Mouse (Mus musculus) embryo, embryonic 10 days (tissue): ENCODE measurements around the gene Nek8.
"Not testable (repeated sequence)": the region's sequence is repeated elsewhere in the genome, so short reads cannot be mapped to it uniquely, and the experiment has no call there.

Experiments used
- DNase-seq: peaks from one replicate; pipeline ENCODE4 v3.0.0-alpha.2; 2015; ENCODE audit warnings: low spot score

Gene Nek8

GRCm38 (mm10) chr11:78140665-78141064 lies 35.8 kb downstream of the Nek8 start:
- no peak for DNase-seq

DNA sequence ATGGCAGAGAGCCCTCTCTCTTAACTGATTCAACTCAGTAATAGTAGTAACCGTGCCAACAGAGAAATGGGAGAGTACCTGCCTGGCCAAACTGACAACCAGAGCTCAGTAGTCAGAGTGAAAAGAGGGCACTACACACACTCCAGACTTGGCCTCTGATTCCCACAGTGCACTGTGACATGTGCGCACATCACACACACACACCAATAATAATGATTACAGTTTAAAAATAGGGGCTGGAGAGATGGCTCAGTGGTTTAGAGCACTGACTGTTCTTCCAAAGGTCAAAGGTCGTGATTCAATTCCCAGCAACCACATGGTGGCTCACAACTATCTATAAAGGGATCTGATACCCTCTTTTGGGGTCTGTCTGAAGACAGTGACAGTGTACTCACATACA lies 38.5 kb downstream of the Nek8 start:
- DNase-seq, result no peak

- DNase-seq, result no peak
Observed at GRCm38 (mm10) chr11:78137584-78137983, 38.9 kb downstream of the Nek8 start.

DNA sequence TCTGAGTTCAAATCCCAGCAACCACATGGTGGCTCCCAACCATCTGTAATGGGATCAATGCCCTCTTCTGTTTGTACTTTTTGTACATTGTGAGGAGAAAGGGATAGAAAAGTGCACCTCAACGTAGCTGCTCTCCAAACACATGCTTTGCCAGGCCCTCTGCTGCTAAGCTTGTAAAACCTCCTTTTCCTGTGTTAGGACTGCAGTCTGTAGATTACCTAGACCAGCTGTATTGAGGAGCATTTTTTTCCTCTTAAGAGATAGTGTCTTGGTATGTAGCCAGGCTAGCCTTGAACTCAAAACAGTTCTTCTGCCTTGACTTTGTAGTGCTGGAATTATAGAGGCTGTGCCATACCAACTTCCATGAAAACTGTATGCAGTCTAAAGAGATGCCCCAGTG lies 40.3 kb downstream of the Nek8 start:
- no peak for DNase-seq

- not testable (repeated sequence) for DNase-seq
Observed at GRCm38 (mm10) chr11:78135314-78135713, 41.2 kb downstream of the Nek8 start.

DNA sequence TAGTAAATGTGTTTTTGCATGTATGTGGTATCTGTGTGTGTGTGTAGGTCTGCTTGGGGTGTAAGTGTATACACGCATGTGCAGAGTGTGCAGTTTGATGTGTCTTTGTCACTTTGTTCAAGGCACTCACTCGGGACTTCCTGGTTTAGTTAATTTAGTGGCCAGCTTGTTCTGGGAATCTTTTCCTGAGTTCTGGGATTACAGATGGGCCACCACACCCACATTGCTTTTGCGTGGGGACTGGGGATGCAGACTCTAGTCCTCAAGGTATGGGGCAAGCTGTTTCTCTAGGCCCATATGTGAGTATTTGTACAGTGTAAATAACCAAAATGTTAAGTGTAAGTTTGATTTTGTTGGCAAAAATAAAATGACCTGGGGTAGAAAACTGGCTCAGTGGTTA lies 42.1 kb downstream of the Nek8 start:
- no peak for DNase-seq

DNA sequence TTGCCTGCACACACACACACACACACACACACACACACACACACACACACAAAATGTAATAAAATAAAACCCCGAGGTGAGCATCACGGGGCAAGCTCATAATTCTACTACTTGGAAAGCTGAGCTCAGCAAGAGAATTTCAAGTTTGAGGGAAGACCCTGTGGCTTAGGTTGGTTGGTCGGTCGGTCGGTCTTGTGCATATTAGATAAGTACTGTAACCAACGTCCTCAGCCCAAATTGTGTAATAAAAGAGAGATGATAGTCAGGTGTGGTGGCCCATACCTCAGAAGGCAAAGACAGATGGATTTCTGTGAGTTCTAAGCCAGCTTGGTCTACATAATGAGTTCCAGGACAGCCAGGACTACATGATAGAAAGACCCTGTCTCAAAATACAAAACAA lies 42.6 kb downstream of the Nek8 start:
- DNase-seq, result no peak

DNA sequence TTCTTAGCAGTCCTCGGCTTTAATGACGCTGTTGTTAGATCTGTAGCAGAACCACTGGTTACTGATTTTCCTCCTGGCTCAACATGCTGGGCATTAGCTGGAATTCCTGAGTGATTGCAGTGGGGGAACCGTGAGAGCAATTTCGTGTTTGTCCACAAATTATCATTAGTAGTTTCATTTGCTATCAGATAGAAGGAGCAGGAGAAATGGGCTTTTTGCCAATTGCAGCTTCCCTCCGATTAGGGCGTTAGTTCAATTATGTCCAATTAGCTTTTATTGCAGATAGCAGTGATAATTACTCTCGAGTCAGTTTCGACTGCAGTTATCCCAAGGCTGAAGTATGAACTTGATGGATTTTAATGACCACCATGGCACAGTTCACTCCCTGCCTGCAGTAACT lies 47.0 kb downstream of the Nek8 start:
- DNase-seq, result no peak

GRCm38 (mm10) chr11:78126739-78127138 lies 49.7 kb downstream of the Nek8 start:
- no peak for DNase-seq

DNA sequence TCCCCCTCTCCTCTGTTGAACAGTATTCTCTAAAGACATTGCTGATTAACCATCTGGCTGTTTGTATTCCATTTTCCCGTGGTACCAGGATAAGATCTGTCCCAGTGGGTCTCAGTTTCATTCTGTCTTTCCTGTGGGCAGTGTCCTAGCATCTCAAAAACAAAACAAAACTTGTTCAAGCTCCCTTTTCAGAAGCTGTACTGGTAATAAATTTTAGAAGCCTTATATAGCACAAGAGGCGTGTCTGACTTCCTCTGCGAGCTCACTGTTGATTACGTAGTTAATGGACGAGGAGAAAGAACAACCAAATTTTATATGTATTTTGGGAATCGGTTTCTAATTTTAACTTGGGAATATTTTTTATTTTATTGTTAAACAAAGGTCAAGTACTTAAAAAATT lies 50.8 kb downstream of the Nek8 start:
- DNase-seq, result no peak

DNA sequence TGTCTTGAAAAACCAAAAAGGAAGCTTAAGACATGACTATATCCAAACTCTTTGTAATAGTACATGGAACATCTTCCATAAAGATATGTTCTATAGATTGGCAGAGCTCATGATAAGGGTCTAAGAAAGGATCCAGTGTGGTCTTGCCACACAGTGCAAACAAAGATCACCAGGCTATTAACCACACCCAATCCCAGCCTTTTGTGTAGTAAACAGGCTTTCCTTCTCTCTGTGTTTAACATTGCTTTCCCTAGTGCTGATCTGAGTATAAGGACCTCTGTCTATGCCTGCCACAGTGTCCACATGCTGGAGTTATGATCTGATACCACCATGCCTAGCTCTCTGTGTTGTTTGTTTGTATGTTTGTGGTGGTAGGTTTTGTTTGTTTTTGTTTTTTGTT lies 52.7 kb downstream of the Nek8 start:
- DNase-seq, result no peak

DNA sequence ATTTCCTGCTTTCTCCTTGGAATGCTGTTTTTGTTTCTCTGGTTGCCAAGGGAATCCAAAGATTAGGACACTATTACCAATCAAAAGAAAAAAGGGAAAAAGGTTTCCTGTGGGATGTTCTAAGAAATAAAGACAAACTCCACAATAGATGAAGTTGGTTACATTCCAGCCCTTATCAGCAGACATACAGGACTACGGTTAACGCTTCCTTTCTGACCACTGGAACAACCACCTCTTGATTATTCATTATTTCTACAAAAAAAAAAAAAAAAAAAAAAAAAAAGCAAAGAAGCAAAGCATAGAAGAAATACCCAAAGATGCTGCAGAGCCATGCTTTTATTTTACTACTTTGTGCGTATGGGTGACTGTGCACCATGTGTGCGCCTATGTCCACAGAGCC lies 53.7 kb downstream of the Nek8 start:
- DNase-seq, result no peak

DNA sequence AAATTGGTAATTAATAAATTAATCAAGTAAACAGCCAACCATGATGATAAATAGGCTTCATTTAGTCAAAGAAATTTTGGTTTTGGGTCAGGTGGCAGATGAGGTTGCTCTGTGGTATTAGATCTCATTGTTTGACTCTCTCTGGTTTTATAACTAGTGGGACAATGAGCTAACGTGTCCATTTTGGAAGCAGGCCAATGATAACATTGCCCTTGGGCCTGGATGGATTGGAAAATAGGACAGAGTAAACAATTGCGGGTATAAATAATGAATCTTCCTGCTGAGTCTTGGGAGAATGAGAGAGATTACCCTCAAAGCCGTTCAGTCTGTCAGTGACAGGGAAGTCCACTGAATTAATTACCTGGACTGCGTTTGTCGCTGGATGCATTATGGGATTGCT lies 55.3 kb downstream of the Nek8 start:
- no peak for DNase-seq

- no peak for DNase-seq
Observed at GRCm38 (mm10) chr11:78119898-78120297, 56.6 kb downstream of the Nek8 start.

DNA sequence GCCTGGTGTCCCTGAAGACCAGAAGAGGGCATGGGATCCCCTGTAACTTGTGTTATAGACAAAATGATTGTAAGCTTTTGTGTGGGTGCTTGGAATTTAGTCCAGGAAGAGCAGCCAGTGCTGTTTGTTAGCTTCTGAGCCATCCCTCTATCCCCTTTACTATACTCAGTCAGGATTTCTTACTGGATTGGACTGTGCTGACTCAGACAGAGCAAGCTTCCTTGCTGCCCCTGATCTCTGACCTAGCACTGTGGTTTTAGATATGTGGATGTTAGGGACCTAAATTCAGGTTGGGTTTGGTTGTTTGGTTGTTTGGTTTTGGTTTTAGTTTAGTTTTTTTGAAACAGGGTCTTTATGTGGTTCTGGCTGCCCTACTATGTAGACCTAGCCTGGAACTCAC lies 58.0 kb downstream of the Nek8 start:
- DNase-seq, result no peak

GRCm38 (mm10) chr11:78116146-78116410 lies 60.4 kb downstream of the Nek8 start:
- no peak for DNase-seq
